Mouse (Mus musculus) urinary bladder, postnatal 14 days (tissue): ENCODE results near the gene Spata33.
"Not testable (repeated sequence)": the region's sequence is repeated elsewhere in the genome, so short reads cannot be mapped to it uniquely, and the experiment has no call there.

Source experiments
- DNase-seq: peaks from one replicate; pipeline ENCODE4 v3.0.0; 2021; ENCODE audit warnings: low spot score

Spata33 gene

GRCm38 (mm10) chr8:123212321-123213117 is at the start of gene Spata33, which contains the start of gene Chmp1a:
TSS of gene Spata33 (plus strand) at chr8:123212832.
TSS of gene Chmp1a (minus strand) at chr8:123212763.
- peak; percentile 92 for DNase-seq

- no peak for DNase-seq
Measured at GRCm38 (mm10) chr8:123181391-123181790, 31.2 kb upstream of the Spata33 start.

- DNase-seq, result peak; percentile 54
Measured at GRCm38 (mm10) chr8:123185566-123186409, 26.8 kb upstream of the Spata33 start, which contains the start of gene Dpep1. TSS of gene Dpep1 (plus strand) at chr8:123186242.

GRCm38 (mm10) chr8:123188006-123188405 is 24.6 kb upstream of the Spata33 start:
- no peak for DNase-seq

GRCm38 (mm10) chr8:123188841-123189240 is 23.8 kb upstream of the Spata33 start:
- DNase-seq, result no peak

- DNase-seq, result peak; percentile 84
Measured at GRCm38 (mm10) chr8:123190678-123191077, 22.0 kb upstream of the Spata33 start.

GRCm38 (mm10) chr8:123191908-123192307 is 20.7 kb upstream of the Spata33 start:
- no peak for DNase-seq

GRCm38 (mm10) chr8:123193771-123194170 is 18.9 kb upstream of the Spata33 start:
- DNase-seq, result no peak

GRCm38 (mm10) chr8:123197016-123197415 is 15.6 kb upstream of the Spata33 start:
- not testable (repeated sequence) for DNase-seq

GRCm38 (mm10) chr8:123199864-123200263 is 12.8 kb upstream of the Spata33 start:
- no peak for DNase-seq

GRCm38 (mm10) chr8:123202288-123202687 is 10.3 kb upstream of the Spata33 start:
- peak; percentile 77 for DNase-seq

- no peak for DNase-seq
Measured at GRCm38 (mm10) chr8:123203571-123203970, 9.1 kb upstream of the Spata33 start.

- DNase-seq, result no peak
Measured at GRCm38 (mm10) chr8:123211876-123212275, 756 bp upstream of the Spata33 start.

- DNase-seq, result no peak
Measured at GRCm38 (mm10) chr8:123213118-123213772, 613 bp downstream of the Spata33 start.

GRCm38 (mm10) chr8:123215430-123215829 is 2.8 kb downstream of the Spata33 start:
- DNase-seq, result no peak

GRCm38 (mm10) chr8:123220917-123221316 is 8.3 kb downstream of the Spata33 start:
- DNase-seq, result no peak

GRCm38 (mm10) chr8:123224278-123225266 is 11.9 kb downstream of the Spata33 start, which contains the start of gene Cdk10:
TSS of gene Cdk10 (plus strand) at chr8:123224842.
- peak; percentile 94 for DNase-seq

GRCm38 (mm10) chr8:123228416-123228815 is 15.8 kb downstream of the Spata33 start:
- no peak for DNase-seq

GRCm38 (mm10) chr8:123230326-123230725 is 17.7 kb downstream of the Spata33 start:
- not testable (repeated sequence) for DNase-seq

GRCm38 (mm10) chr8:123231742-123232141 is 19.1 kb downstream of the Spata33 start:
- DNase-seq, result no peak

- no peak for DNase-seq
Measured at GRCm38 (mm10) chr8:123232553-123232952, 19.9 kb downstream of the Spata33 start.
